Mouse (Mus musculus) testis, adult 2 months (tissue): Measurements from ENCODE around the gene St8sia6. TPM values are rescaled to one million over a fixed set of nuclear protein-coding genes. Genes with fewer than 3 reads are reported as not detected.
"Not testable (repeated sequence)": the region's sequence is repeated elsewhere in the genome, so short reads cannot be mapped to it uniquely, and the experiment has no call there.

Source experiments
- H3K27ac ChIP-seq: fragments of 200-500 bp; 2 replicates; pipeline ENCODE4 v1.5.1; 2012; ENCODE audit warnings: low read depth, low read length; ENCODE audit not compliant: control insufficient read depth, insufficient read depth
- H3K27me3 ChIP-seq: fragments of 200-500 bp; 2 replicates; pipeline ENCODE4 v1.6.1; 2012; ENCODE audit warnings: mild to moderate bottlenecking, low read length, moderate library complexity; ENCODE audit not compliant: control insufficient read depth, insufficient read depth
- H3K36me3 ChIP-seq: fragments of 200-500 bp; 2 replicates; pipeline ENCODE4 v1.6.1; 2012; ENCODE audit warnings: mild to moderate bottlenecking, low read length; ENCODE audit not compliant: control insufficient read depth, insufficient read depth
- H3K4me1 ChIP-seq: fragments of 200-500 bp; 2 replicates; pipeline ENCODE4 v1.6.1; 2012; ENCODE audit warnings: low read length; ENCODE audit not compliant: control insufficient read depth, insufficient read depth
- H3K4me3 ChIP-seq: fragments of 200-500 bp; 2 replicates; pipeline ENCODE4 v1.5.1; 2012; ENCODE audit warnings: low read depth, mild to moderate bottlenecking, low read length, moderate library complexity, mixed read lengths; ENCODE audit not compliant: control insufficient read depth
- CTCF ChIP-seq: fragments of 200-500 bp; IDR thresholded peaks from 2 replicates; pipeline ENCODE4 v1.5.1; 2012; ENCODE audit warnings: low read depth, mild to moderate bottlenecking, inconsistent platforms, low read length, moderate library complexity; ENCODE audit not compliant: control insufficient read depth, insufficient read depth, insufficient replicate concordance
- POLR2A ChIP-seq: fragments of 200-500 bp; IDR thresholded peaks from 2 replicates; pipeline ENCODE4 v1.6.1; 2012; ENCODE audit warnings: low read depth, mild to moderate bottlenecking, inconsistent platforms, low read length, moderate library complexity; ENCODE audit not compliant: control insufficient read depth
- polyA plus RNA-seq: library from polyadenylated mRNA; depleted of rRNA; stranded (reverse); fragments of >200 nt; gene quantifications from 2 replicates; pipeline ENCODE4 v1.2.3, GENCODE M21; 2012; rRNA removed

Gene St8sia6
- polyA plus RNA-seq, 1 experiment = 0.07 TPM

DNA sequence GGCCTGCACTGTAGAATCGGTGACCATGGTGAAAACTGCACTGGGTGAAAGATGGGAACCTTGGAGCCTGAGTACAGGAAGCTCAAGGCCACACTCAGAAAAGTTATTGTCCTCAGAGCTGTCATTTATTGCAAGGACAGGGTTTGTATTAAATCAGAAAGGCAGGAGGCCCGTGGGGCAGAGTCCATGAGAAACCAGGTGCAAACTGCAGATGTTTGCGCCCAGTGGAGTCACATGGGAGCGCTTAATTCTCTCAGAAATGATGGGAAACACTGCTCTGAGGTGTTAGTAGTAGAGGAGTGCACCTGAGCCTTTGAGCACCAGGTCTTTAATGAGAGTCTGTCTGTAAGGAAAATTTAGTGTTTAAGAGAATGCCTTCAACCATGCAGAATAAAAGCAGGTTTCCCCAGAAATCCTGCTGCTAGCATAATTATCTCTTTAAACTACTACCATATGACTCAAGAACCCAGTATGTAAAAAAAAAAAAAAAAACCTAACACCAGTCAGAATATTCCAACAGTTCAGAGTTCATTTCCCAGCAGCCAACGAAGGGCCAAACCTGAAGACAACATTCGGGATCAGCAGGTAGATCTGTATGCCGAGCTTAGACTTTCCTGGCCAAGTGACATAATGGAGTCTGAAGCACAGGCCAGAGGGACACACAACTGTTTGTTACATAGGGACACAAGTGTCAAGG, 163.6 kb downstream of the St8sia6 start:
- no peaks in the 10 kb centered on the region for H3K27me3 ChIP-seq
- H3K4me3 ChIP-seq = no peak overlapping the region
- H3K4me1 ChIP-seq = no peaks in the 10 kb centered on the region
- TF ChIP-seq POLR2A (no peak), CTCF (no peak)
- H3K36me3 ChIP-seq = no peaks in the 10 kb centered on the region
- H3K27ac ChIP-seq = no peak overlapping the region

GRCm38 (mm10) chr2:13603636-13604035, 190.2 kb downstream of the St8sia6 start:
- H3K36me3 ChIP-seq, H3K4me3 ChIP-seq, H3K27ac ChIP-seq, H3K27me3 ChIP-seq, H3K4me1 ChIP-seq: not testable (repeated sequence)

DNA sequence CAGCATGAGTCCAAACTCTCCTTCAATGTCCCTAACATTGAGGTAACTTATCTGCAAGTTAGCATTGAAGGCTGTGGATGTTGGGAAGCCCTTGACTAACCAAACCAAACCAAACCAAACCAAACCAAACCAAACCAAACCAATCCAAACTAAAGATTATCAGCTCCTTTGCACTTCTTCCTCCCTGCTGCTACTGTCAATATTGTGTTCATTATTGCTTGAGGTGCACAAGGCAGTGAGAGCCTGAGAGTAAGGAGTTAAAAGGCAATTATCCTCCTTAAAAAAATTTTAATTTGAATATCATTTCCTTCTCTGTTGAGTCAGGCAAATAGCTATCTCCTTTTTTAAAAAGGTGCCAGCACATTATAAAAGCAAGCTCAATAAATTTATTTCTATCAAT, 190.8 kb downstream of the St8sia6 start:
- no peaks in the 10 kb centered on the region for H3K4me1 ChIP-seq
- H3K27ac ChIP-seq = no peak overlapping the region
- no peak for TF ChIP-seq CTCF
- H3K36me3 ChIP-seq = no peaks in the 10 kb centered on the region
- H3K27me3 ChIP-seq = no peaks in the 10 kb centered on the region
- no peak overlapping the region for H3K4me3 ChIP-seq

Other genes starting within 250 kb of the St8sia6 start
- 2.9 and 3.1 TPM in 2 replicates for gene Trdmt1, start 249.4 kb downstream of the St8sia6 start, polyA plus RNA-seq
- gene Vim, start 220.1 kb downstream of the St8sia6 start, polyA plus RNA-seq = 95.7 and 100 TPM in 2 replicates